Comparison of ENCODE assay signal across 21 mouse cellular contexts in the genomic region with DNA sequence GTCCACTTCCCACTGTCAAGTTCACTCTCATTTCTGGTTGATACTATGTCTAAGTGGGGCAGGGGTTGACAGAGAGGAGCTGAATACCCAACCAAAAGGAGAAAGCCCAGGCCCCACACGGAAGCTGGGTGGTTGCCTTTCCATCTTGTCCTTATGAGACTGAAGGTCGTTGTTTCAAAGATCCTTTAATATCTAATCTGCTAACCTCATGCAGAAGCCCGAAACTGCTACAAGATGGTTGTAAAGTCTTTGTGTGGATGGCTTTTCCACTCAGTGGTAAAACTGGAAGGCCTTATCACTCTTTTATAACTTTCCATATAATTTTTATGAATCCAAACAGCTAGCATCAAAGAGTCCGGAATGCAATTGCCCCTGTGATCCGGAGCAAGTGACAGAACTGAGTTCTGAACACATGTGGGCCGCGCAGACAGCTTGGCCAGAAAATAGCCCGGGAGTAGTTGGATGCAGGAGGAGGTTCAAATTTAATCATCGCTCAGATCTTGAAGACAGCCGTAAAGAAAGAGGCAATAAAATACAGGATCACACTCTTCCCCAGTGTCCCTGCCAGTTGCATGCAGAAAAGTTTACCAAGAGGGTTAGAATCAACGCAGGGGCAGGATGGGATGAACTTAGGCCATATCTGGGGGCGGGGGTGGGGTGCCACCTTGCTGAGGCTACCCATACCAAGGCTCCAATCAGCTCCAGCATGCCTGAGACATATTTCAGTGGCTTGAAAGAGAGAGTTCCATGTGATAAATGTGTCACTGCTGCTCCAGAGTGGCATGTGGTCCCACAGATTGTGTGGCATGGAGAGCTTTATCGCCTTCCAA.
DNase-seq lines count a peak whose midpoint lies in the region; ATAC-seq and TF ChIP-seq lines count a peak whose summit lies in the region.
"Had no signal": no experiment of that assay in that cellular context is flagged by ENCODE, and none has a peak within 500 bp of the region (broad histone marks: within the 10 kb centered on the region; RNA-seq: fewer than 3 reads in every experiment).

No protein-coding gene starts in this region.

- no peak for TF ChIP-seq CTCF in layer of hippocampus, adult 2 months (conservative IDR thresholded peaks at IDR 0.05)

- DNase-seq in layer of hippocampus, adult 2 months (ENCODE audit: low spot score in 2 of 2), result no peak
- DNase-seq in layer of hippocampus, adult 9-10 months (ENCODE audit: low spot score), result no peak
- peak; percentile 56 for DNase-seq in intestine, embryonic 14.5 days (ENCODE audit: low spot score)
- no peak for DNase-seq in frontal cortex, postnatal 36 days (ENCODE audit: low spot score in 2 of 2)
- no peak for DNase-seq in heart, postnatal 36 days
- DNase-seq: adrenal gland, adult 2 months; adrenal gland, postnatal 25 days; cerebellum, adult 11 months; cerebellum, adult 8-10 months; cerebellum, postnatal 14 days; embryo, embryonic 11 days; gastrocnemius, postnatal 10 days; heart, adult 18-20 months; heart, postnatal 10 days had no signal

- peak; percentile 74 for ATAC-seq in intestine, embryonic 14.5 days (replicated peaks; ENCODE audit: low FRiP score, low TSS enrichment, low read depth)
- peak; percentile 88 for ATAC-seq in intestine, embryonic 16.5 days
- ATAC-seq: forebrain, embryonic 14.5 days had no signal

- H3K4me3 ChIP-seq in layer of hippocampus, adult 2 months, result no peak overlapping the region
- H3K4me3 ChIP-seq in intestine, embryonic 14.5 days (ENCODE audit: low read depth, low read length), result no peak overlapping the region
- no peak overlapping the region for H3K4me3 ChIP-seq in intestine, embryonic 16.5 days (ENCODE audit: low read length)
- H3K4me3 ChIP-seq: embryonic facial prominence, embryonic 15.5 days; erythroblast, embryonic 14.5 days; forebrain, embryonic 10.5 days; heart, embryonic 10.5 days; hindbrain, embryonic 13.5 days had no signal

- intact Hi-C loops in heart, postnatal 36 days (cut with DNase I), result no loop called here

- no peaks in the 10 kb centered on the region for H3K9me3 ChIP-seq in intestine, embryonic 14.5 days (ENCODE audit: control insufficient read depth, low read length)
- H3K9me3 ChIP-seq in intestine, embryonic 16.5 days (ENCODE audit: control insufficient read depth, low read length), result no peaks in the 10 kb centered on the region
- H3K9me3 ChIP-seq: embryonic facial prominence, embryonic 15.5 days; heart, embryonic 10.5 days; hindbrain, embryonic 13.5 days had no signal

- H3K36me3 ChIP-seq in intestine, embryonic 14.5 days (ENCODE audit: control insufficient read depth, insufficient read depth, low read length), result no peaks in the 10 kb centered on the region
- no peaks in the 10 kb centered on the region for H3K36me3 ChIP-seq in intestine, embryonic 16.5 days (ENCODE audit: control insufficient read depth, insufficient read depth, low read length)
- H3K36me3 ChIP-seq: embryonic facial prominence, embryonic 15.5 days; forebrain, embryonic 10.5 days; heart, embryonic 10.5 days; hindbrain, embryonic 13.5 days had no signal

- H3K4me2 ChIP-seq in intestine, embryonic 14.5 days (ENCODE audit: low read length), result no peak overlapping the region
- no peak overlapping the region for H3K4me2 ChIP-seq in intestine, embryonic 16.5 days (ENCODE audit: low read depth, low read length)
- H3K4me2 ChIP-seq: embryonic facial prominence, embryonic 15.5 days; hindbrain, embryonic 13.5 days had no signal

- H3K27ac ChIP-seq in layer of hippocampus, adult 2 months, result peak overlapping the region; percentile 78
- no peak overlapping the region for H3K27ac ChIP-seq in intestine, embryonic 14.5 days (ENCODE audit: low read depth)
- H3K27ac ChIP-seq in intestine, embryonic 16.5 days (ENCODE audit: low read length), result peak overlapping the region; percentile 81
- H3K27ac ChIP-seq: embryonic facial prominence, embryonic 15.5 days; forebrain, embryonic 10.5 days; heart, embryonic 10.5 days; hindbrain, embryonic 13.5 days had no signal

- H3K27me3 ChIP-seq in intestine, embryonic 14.5 days (replicated peaks; ENCODE audit: control insufficient read depth, insufficient read depth, low read length), result no peaks in the 10 kb centered on the region
- no peaks in the 10 kb centered on the region for H3K27me3 ChIP-seq in intestine, embryonic 16.5 days (replicated peaks; ENCODE audit: control insufficient read depth, insufficient read depth, low read length)
- H3K27me3 ChIP-seq: embryonic facial prominence, embryonic 15.5 days; hindbrain, embryonic 13.5 days had no signal

- H3K4me1 ChIP-seq in intestine, embryonic 14.5 days (replicated peaks; ENCODE audit: control insufficient read depth, insufficient read depth, low read length), result no peaks in the 10 kb centered on the region
- H3K4me1 ChIP-seq in intestine, embryonic 16.5 days (ENCODE audit: control insufficient read depth, insufficient read depth, low read length), result peaks cover 16% of the 10 kb centered on the region

- 70% methylated on average over 13 of the region's 13 CpGs for WGBS in intestine, embryonic 14.5 days
- 59% methylated on average over 13 of the region's 13 CpGs for WGBS in intestine, embryonic 16.5 days

- no peak overlapping the region for H3K9ac ChIP-seq in intestine, embryonic 14.5 days (ENCODE audit: low read length)
- H3K9ac ChIP-seq in intestine, embryonic 16.5 days (ENCODE audit: low read depth, low read length), result peak overlapping the region; percentile 12; the same call in 1 of the 2 replicates
- H3K9ac ChIP-seq: embryonic facial prominence, embryonic 15.5 days; hindbrain, embryonic 13.5 days had no signal
